Mouse (Mus musculus) neural tube, embryonic 14.5 days (tissue): ENCODE results near the gene Tmem132a. TPM values are rescaled to one million over a fixed set of nuclear protein-coding genes. Genes with fewer than 3 reads are reported as not detected.

ENCODE experiments used
- ATAC-seq: fragments of 200-750 bp; cut with Nextera tagmentation; 2 replicates; pipeline ENCODE4 v1.8.0; 2017; ENCODE audit warnings: low read depth, mild to moderate bottlenecking, moderate TSS enrichment, moderate library complexity
- H3K27ac ChIP-seq: fragments of 300-500 bp; sonication (generic); 2 replicates; pipeline ENCODE4 v1.5.1; 2014; ENCODE audit warnings: low read depth, mild to moderate bottlenecking, control low read depth, low read length, moderate library complexity, mixed read lengths
- H3K27me3 ChIP-seq: fragments of 300-500 bp; sonication (generic); 2 replicates; pipeline ENCODE4 v1.6.1; 2014; ENCODE audit warnings: low read length; ENCODE audit not compliant: control insufficient read depth, insufficient read depth
- H3K36me3 ChIP-seq: fragments of 300-500 bp; sonication (generic); 2 replicates; pipeline ENCODE4 v1.6.1; 2014; ENCODE audit warnings: low read length, mixed read lengths; ENCODE audit not compliant: control insufficient read depth, insufficient read depth
- H3K4me1 ChIP-seq: fragments of 300-500 bp; sonication (generic); 2 replicates; pipeline ENCODE4 v1.6.1; 2014; ENCODE audit warnings: low read length; ENCODE audit not compliant: control insufficient read depth, insufficient read depth
- H3K4me2 ChIP-seq: fragments of 300-500 bp; sonication (generic); 2 replicates; pipeline ENCODE4 v1.6.1; 2014; ENCODE audit warnings: mild to moderate bottlenecking, low read depth, low read length, control low read depth
- H3K4me3 ChIP-seq: fragments of 300-500 bp; sonication (generic); 2 replicates; pipeline ENCODE4 v1.5.1; 2014; ENCODE audit warnings: low read depth, low read length, control low read depth, mixed read lengths
- H3K9ac ChIP-seq: fragments of 300-500 bp; sonication (generic); replicated peaks from 2 replicates; pipeline ENCODE4 v1.6.1; 2014; ENCODE audit warnings: low read depth, mild to moderate bottlenecking, control low read depth, low read length, mixed read lengths
- H3K9me3 ChIP-seq: fragments of 300-500 bp; sonication (generic); 2 replicates; pipeline ENCODE4 v1.6.1; 2016; ENCODE audit warnings: low read length; ENCODE audit not compliant: control insufficient read depth
- WGBS: fragments of 180-500 bp; shearing (Covaris S2); extraction: QIAGEN DNeasy Blood & Tissue Kit; methylation state at CpG from one replicate; pipeline ENCODE4 v1.1.7; 2014; 5-methylcytosine and 5-hydroxymethylcytosine counted together
- polyA plus RNA-seq: library from polyadenylated mRNA; unstranded; fragments of >200 nt; fragmentation: Nextera tagmentation; extraction: Ambion mirVana; gene quantifications from 2 replicates; pipeline ENCODE4 v1.2.1, GENCODE M21; 2014

Tmem132a gene
- polyA plus RNA-seq, 1 experiment from 2014 or later = 132 TPM

GRCm38 (mm10) chr19:10828321-10828720 lies 41.4 kb downstream of the Tmem132a start:
- H3K36me3 ChIP-seq = no peaks in the 10 kb centered on the region
- 93% methylated on average over 5 of the region's 5 CpGs for WGBS
- H3K4me1 ChIP-seq = no peaks in the 10 kb centered on the region
- no peak overlapping the region for H3K4me2 ChIP-seq
- H3K9me3 ChIP-seq = no peaks in the 10 kb centered on the region
- H3K9ac ChIP-seq = no peak overlapping the region
- no peak overlapping the region for H3K27ac ChIP-seq
- H3K4me3 ChIP-seq = no peak overlapping the region
- ATAC-seq = no peak
- H3K27me3 ChIP-seq = no peaks in the 10 kb centered on the region

DNA sequence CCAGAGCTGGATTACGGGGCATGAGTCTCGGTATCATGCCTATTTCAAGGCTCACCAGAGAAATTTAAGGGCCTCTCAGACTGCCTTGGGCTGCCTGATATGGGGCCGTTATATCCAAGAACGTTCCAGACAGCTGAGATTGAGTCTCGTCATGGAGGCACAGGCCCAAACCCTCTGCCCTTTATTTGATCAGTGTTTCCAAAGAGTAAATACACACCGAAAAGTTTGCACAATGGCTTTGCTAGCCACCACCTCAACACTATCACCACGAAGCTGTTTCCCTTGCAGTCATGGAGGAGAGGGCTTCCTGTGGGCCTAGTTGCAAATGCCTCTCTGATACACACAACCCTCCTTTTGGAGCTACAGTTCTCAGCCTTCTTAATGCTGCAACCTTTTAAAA lies 45.7 kb downstream of the Tmem132a start:
- WGBS = 92% methylated on average over 7 of the region's 7 CpGs
- H3K4me2 ChIP-seq = no peak overlapping the region
- H3K9me3 ChIP-seq = no peaks in the 10 kb centered on the region
- no peak for ATAC-seq
- no peak overlapping the region for H3K4me3 ChIP-seq
- no peak overlapping the region for H3K9ac ChIP-seq
- no peaks in the 10 kb centered on the region for H3K27me3 ChIP-seq
- H3K4me1 ChIP-seq = no peaks in the 10 kb centered on the region
- no peak overlapping the region for H3K27ac ChIP-seq
- H3K36me3 ChIP-seq = no peaks in the 10 kb centered on the region

GRCm38 (mm10) chr19:10822534-10822933 lies 47.2 kb downstream of the Tmem132a start:
- no peaks in the 10 kb centered on the region for H3K9me3 ChIP-seq
- H3K27ac ChIP-seq = no peak overlapping the region
- no peak for ATAC-seq
- no peaks in the 10 kb centered on the region for H3K27me3 ChIP-seq
- no peaks in the 10 kb centered on the region for H3K36me3 ChIP-seq
- H3K4me3 ChIP-seq = no peak overlapping the region
- H3K9ac ChIP-seq = no peak overlapping the region
- WGBS = 98% methylated on average over 4 of the region's 4 CpGs
- no peaks in the 10 kb centered on the region for H3K4me1 ChIP-seq
- H3K4me2 ChIP-seq = no peak overlapping the region

DNA sequence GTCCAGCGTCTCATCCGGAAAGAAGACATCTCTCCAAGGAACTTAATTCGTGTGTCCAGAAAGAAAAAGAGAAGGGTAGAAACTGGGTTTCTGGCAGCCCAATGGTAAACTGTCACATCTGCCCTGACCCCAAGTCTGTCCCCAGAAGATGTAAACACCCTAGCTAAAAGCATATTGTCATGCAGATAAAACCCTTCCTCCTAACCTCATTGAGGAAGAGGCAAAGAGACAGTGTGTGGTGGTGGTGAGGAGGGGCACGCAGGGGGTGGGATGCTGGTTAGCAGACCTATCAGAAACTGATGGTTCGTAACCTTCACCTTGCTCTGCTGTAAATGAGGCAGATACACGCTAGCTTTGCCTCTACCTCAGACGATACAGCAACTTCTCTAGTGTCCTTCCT lies 48.4 kb downstream of the Tmem132a start:
- H3K9me3 ChIP-seq = no peaks in the 10 kb centered on the region
- no peak overlapping the region for H3K9ac ChIP-seq
- H3K27ac ChIP-seq = no peak overlapping the region
- no peak overlapping the region for H3K4me2 ChIP-seq
- H3K36me3 ChIP-seq = no peaks in the 10 kb centered on the region
- H3K4me1 ChIP-seq = no peaks in the 10 kb centered on the region
- H3K27me3 ChIP-seq = no peaks in the 10 kb centered on the region
- 53% methylated on average over 7 of the region's 7 CpGs for WGBS
- H3K4me3 ChIP-seq = no peak overlapping the region
- no peak for ATAC-seq

- Histone ChIP-seq H3K4me2 (no peak overlapping the region), H3K36me3 (no peaks in the 10 kb centered on the region), H3K4me1 (no peaks in the 10 kb centered on the region), H3K9me3 (no peaks in the 10 kb centered on the region), H3K27ac (no peak overlapping the region), H3K4me3 (no peak overlapping the region), H3K27me3 (no peaks in the 10 kb centered on the region), H3K9ac (no peak overlapping the region)
- no peak for ATAC-seq
- 50% methylated on average over 17 of the region's 17 CpGs for WGBS
These were observed 51.4 kb downstream of the Tmem132a start for GRCm38 (mm10) chr19:10818217-10818946.

DNA sequence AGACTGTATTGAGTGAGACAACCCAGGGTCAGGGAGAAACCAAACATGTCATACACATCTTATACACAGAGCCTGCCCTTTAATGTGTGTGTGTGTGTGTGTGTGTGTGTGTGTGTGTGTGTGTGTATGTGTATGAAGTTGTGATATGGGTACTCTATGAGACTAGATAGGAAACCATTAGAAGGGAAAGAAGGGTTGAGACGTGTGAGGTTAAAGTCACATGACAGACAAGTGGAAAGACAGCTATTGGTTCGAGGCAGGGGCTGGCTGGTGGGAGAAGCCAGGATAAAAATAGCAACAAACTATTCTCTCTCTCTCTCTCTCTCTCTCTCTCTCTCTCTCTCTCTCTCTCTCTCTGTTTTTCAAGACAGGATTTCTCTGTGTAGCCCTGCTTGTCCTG lies 53.3 kb downstream of the Tmem132a start:
- H3K36me3 ChIP-seq = no peaks in the 10 kb centered on the region
- no peak overlapping the region for H3K4me2 ChIP-seq
- H3K4me1 ChIP-seq = no peaks in the 10 kb centered on the region
- no peaks in the 10 kb centered on the region for H3K9me3 ChIP-seq
- no peaks in the 10 kb centered on the region for H3K27me3 ChIP-seq
- no peak overlapping the region for H3K27ac ChIP-seq
- no peak overlapping the region for H3K9ac ChIP-seq
- H3K4me3 ChIP-seq = no peak overlapping the region
- WGBS = 84% methylated on average over 2 of the region's 2 CpGs
- ATAC-seq = no peak

DNA sequence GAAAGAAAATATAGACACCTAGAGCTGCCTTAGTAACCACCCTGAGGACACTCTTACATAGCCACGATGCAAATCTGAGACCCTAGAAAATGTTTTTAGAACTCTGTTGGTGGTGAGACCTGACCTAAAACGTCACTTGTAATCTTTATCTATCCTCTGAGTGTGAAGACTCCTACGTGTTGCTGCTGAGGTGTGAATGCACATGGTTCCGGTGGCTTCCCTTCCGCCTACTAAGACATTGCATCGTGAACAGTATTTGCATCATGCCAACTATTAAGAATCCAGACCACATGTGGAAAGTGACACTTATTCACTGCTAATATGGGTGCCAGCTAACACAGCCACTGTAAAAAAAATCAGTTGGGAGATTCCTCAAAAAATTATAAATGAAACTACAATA lies 53.9 kb downstream of the Tmem132a start:
- H3K4me3 ChIP-seq = no peak overlapping the region
- no peaks in the 10 kb centered on the region for H3K36me3 ChIP-seq
- WGBS = 93% methylated on average over 6 of the region's 6 CpGs
- no peak overlapping the region for H3K9ac ChIP-seq
- no peak overlapping the region for H3K27ac ChIP-seq
- no peaks in the 10 kb centered on the region for H3K27me3 ChIP-seq
- H3K4me2 ChIP-seq = no peak overlapping the region
- no peaks in the 10 kb centered on the region for H3K9me3 ChIP-seq
- ATAC-seq = no peak
- H3K4me1 ChIP-seq = no peaks in the 10 kb centered on the region

DNA sequence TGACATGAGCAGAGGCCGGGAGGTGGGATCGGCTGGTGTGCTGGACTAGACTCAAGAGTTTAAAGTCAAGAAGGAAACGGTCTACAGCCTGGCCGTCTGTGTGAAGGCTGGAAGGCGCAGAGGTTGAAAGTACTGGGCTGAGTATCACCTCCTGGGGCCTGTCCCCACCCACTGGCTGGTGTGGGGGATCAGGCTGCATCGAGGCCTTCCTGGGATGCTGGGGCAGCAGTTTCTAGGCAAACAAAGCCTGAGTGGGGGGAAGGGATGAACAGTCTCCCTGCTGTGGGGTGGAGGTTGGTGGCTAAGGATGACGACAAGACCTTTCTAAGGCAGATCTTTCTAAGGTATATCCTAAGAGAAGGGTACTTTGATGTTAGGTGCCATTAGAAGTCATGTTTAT lies 55.8 kb downstream of the Tmem132a start:
- no peaks in the 10 kb centered on the region for H3K9me3 ChIP-seq
- no peak overlapping the region for H3K4me2 ChIP-seq
- no peak overlapping the region for H3K9ac ChIP-seq
- 79% methylated on average over 7 of the region's 7 CpGs for WGBS
- H3K36me3 ChIP-seq = no peaks in the 10 kb centered on the region
- no peaks in the 10 kb centered on the region for H3K4me1 ChIP-seq
- no peak overlapping the region for H3K4me3 ChIP-seq
- no peak overlapping the region for H3K27ac ChIP-seq
- no peak for ATAC-seq
- no peaks in the 10 kb centered on the region for H3K27me3 ChIP-seq

DNA sequence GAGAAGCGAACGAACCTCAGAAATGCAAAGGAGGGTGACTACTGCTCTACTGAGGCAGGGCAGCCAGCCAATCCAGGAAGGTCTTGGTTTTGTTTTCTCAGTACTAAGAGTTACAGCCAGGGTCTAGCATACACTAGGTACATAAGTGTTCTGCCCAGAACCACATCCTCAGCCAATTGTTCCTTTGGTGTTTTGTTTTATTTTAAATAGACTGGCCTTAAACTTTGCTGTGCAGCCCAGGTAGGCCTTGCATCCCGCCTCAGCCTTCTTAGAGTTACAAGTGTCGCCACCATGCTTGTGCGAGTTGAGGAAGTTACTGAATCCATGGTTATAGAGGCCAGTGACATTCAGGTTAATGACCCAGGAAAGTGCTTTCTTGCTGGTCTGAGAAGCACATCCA lies 56.7 kb downstream of the Tmem132a start:
- Histone ChIP-seq H3K4me3 (no peak overlapping the region), H3K27me3 (no peaks in the 10 kb centered on the region), H3K9ac (no peak overlapping the region), H3K9me3 (no peaks in the 10 kb centered on the region), H3K4me1 (no peaks in the 10 kb centered on the region), H3K27ac (no peak overlapping the region), H3K36me3 (no peaks in the 10 kb centered on the region), H3K4me2 (no peak overlapping the region)
- WGBS = 94% methylated on average over 5 of the region's 5 CpGs
- ATAC-seq = no peak
